Mouse (Mus musculus) limb, embryonic 14.5 days (tissue): ENCODE measurements around the gene Scyl1. TPM values are rescaled to one million over a fixed set of nuclear protein-coding genes. Genes with fewer than 3 reads are reported as not detected.

Experiments used
- ATAC-seq: fragments of 200-750 bp; cut with Nextera tagmentation; 2 replicates; pipeline ENCODE4 v1.8.0; 2017; ENCODE audit warnings: low read depth, moderate number of reproducible peaks, moderate TSS enrichment; ENCODE audit not compliant: low FRiP score
- DNase-seq: peaks from one replicate; pipeline ENCODE4 v3.0.0-alpha.2; 2015; ENCODE audit warnings: low spot score
- H3K27ac ChIP-seq: fragments of 300-500 bp; sonication (generic); replicated peaks from 2 replicates; pipeline ENCODE4 v1.5.1; 2014; ENCODE audit warnings: low read depth, mild to moderate bottlenecking, low read length, moderate library complexity, mixed read lengths
- H3K27me3 ChIP-seq: fragments of 300-500 bp; sonication (generic); 2 replicates; pipeline ENCODE4 v1.6.1; 2014; ENCODE audit warnings: low read length, mixed read lengths; ENCODE audit not compliant: control insufficient read depth, insufficient read depth
- H3K36me3 ChIP-seq: fragments of 300-500 bp; sonication (generic); 2 replicates; pipeline ENCODE4 v1.6.1; 2014; ENCODE audit warnings: mild to moderate bottlenecking, low read length, moderate library complexity, mixed read lengths; ENCODE audit not compliant: control insufficient read depth, insufficient read depth
- H3K4me1 ChIP-seq: fragments of 300-500 bp; sonication (generic); 2 replicates; pipeline ENCODE4 v1.6.1; 2014; ENCODE audit warnings: antibody characterized with exemption, low read length, mixed read lengths; ENCODE audit not compliant: control insufficient read depth, insufficient read depth
- H3K4me2 ChIP-seq: fragments of 300-500 bp; sonication (generic); replicated peaks from 2 replicates; pipeline ENCODE4 v1.6.1; 2014; ENCODE audit warnings: low read depth, mild to moderate bottlenecking, low read length, moderate library complexity; ENCODE audit not compliant: severe bottlenecking
- H3K4me3 ChIP-seq: fragments of 300-500 bp; sonication (generic); replicated peaks from 2 replicates; pipeline ENCODE4 v1.5.1; 2014; ENCODE audit warnings: low read length
- H3K9ac ChIP-seq: fragments of 300-500 bp; sonication (generic); 2 replicates; pipeline ENCODE4 v1.6.1; 2014; ENCODE audit warnings: mild to moderate bottlenecking, low read depth, low read length, moderate library complexity; ENCODE audit not compliant: severe bottlenecking
- H3K9me3 ChIP-seq: fragments of 300-500 bp; sonication (generic); 2 replicates; pipeline ENCODE4 v1.6.1; 2016; ENCODE audit warnings: low read length; ENCODE audit not compliant: control insufficient read depth
- POLR2A ChIP-seq: fragments of 200-500 bp; IDR thresholded peaks from 2 replicates; pipeline ENCODE4 v1.8.0; 2012; ENCODE audit warnings: inconsistent platforms, mild to moderate bottlenecking, moderate library complexity, borderline replicate concordance; ENCODE audit not compliant: insufficient read depth, insufficient read length; ENCODE audit errors: extremely low read depth
- WGBS: fragments of 180-500 bp; shearing (Covaris S2); extraction: QIAGEN DNeasy Blood & Tissue Kit; methylation state at CpG from one replicate; pipeline ENCODE4 v1.1.7; 2014; 5-methylcytosine and 5-hydroxymethylcytosine counted together
- polyA plus RNA-seq, 2 experiments: library from polyadenylated mRNA; depleted of rRNA in 1 of 2; stranded (reverse) in 1 of 2; unstranded in 1 of 2; fragments of >200 nt; fragmentation: Nextera tagmentation in 1 of 2; extraction: Ambion mirVana in 1 of 2; gene quantifications; 2 replicates each; pipeline versions ENCODE4 v1.2.1 to v1.2.3; 2012 to 2014

Scyl1 gene
- polyA plus RNA-seq, 2 experiments: 81.1 to 152 TPM

- DNase-seq: peak; percentile 79
Observed at GRCm38 (mm10) chr19:5740320-5741317, 30.6 kb downstream of the Scyl1 start, which contains the start of gene Ltbp3. Ltbp3 (plus strand) TSS chr19:5740904.

GRCm38 (mm10) chr19:5739446-5739845 is 31.8 kb downstream of the Scyl1 start:
- TF ChIP-seq POLR2A: no peak
- Histone ChIP-seq H3K36me3 (no peaks in the 10 kb centered on the region; the same call in 1 of the 2 replicates), H3K27ac (no peak overlapping the region), H3K9ac (no peak overlapping the region), H3K4me3 (no peak overlapping the region), H3K27me3 (no peaks in the 10 kb centered on the region), H3K4me2 (no peak overlapping the region), H3K4me1 (peaks cover 34% of the 10 kb centered on the region), H3K9me3 (no peaks in the 10 kb centered on the region)
- DNase-seq (no peak), ATAC-seq (no peak)
- 51% methylated on average over 2 of the region's 2 CpGs for WGBS

More at GRCm38 (mm10) chr19:5740320-5741317, 30.6 kb downstream of the Scyl1 start, which contains the start of gene Ltbp3:
- TF ChIP-seq POLR2A: no peak
- 25% methylated on average over 10 of the region's 14 CpGs for WGBS
- Histone ChIP-seq H3K9ac (peak within 1 kb of the TSS; percentile 90), H3K4me2 (peak within 1 kb of the TSS; percentile 78), H3K27me3 (peaks cover 5% of the 10 kb centered on the region; the same call in 1 of the 2 replicates), H3K4me3 (peak within 1 kb of the TSS; percentile 89), H3K4me1 (peaks cover 44% of the 10 kb centered on the region), H3K27ac (peak within 1 kb of the TSS; percentile 96), H3K36me3 (no peaks in the 10 kb centered on the region; the same call in 1 of the 2 replicates), H3K9me3 (no peaks in the 10 kb centered on the region)
- ATAC-seq: peak; percentile 69

- DNase-seq (no peak), ATAC-seq (no peak)
- Histone ChIP-seq H3K4me3 (no peak overlapping the region), H3K36me3 (peaks cover 8% of the 10 kb centered on the region), H3K4me2 (no peak overlapping the region), H3K9ac (no peak overlapping the region), H3K27me3 (no peaks in the 10 kb centered on the region), H3K4me1 (peaks cover 12% of the 10 kb centered on the region), H3K27ac (no peak overlapping the region), H3K9me3 (no peaks in the 10 kb centered on the region)
- no peak for TF ChIP-seq POLR2A
- 77% methylated on average over 9 of the region's 9 CpGs for WGBS
Observed at GRCm38 (mm10) chr19:5734325-5734724, 36.9 kb downstream of the Scyl1 start.

- H3K4me1 ChIP-seq: peaks cover 30% of the 10 kb centered on the region
- H3K27ac ChIP-seq: 0 out of 2 replicates have a peak overlapping the region, but pooled peaks have one; percentile 19
Observed at GRCm38 (mm10) chr19:5731264-5731978, 39.8 kb downstream of the Scyl1 start.

More at GRCm38 (mm10) chr19:5731264-5731978, 39.8 kb downstream of the Scyl1 start:
- DNase-seq (peak; percentile 97), ATAC-seq (peak; percentile 85)
- TF ChIP-seq POLR2A: no peak
- 3% methylated on average over 47 of the region's 47 CpGs for WGBS
- Histone ChIP-seq H3K4me3 (peak overlapping the region; percentile 80), H3K36me3 (peaks cover 8% of the 10 kb centered on the region), H3K27me3 (no peaks in the 10 kb centered on the region), H3K4me2 (peak overlapping the region; percentile 93), H3K9me3 (no peaks in the 10 kb centered on the region), H3K9ac (peak overlapping the region; percentile 70)
